Mouse (Mus musculus) lung, postnatal 4 days (tissue): ENCODE measurements around the gene Car5b.
A peak's percentile ranks its signal among the peaks of the same experiment; 100 is the strongest.

Experiments used
- DNase-seq, 2 experiments: peaks; one replicate each; pipeline ENCODE4 v3.0.0; 2021

Car5b gene

GRCm38 (mm10) chrX:163957803-163958466, 69.9 kb downstream of the Car5b start:
- peak; percentile 60 to 84 for DNase-seq

GRCm38 (mm10) chrX:163957381-163957780, 70.4 kb downstream of the Car5b start:
- DNase-seq: no peak

- DNase-seq: no peak
Observed at GRCm38 (mm10) chrX:163951618-163952017, 76.2 kb downstream of the Car5b start.

GRCm38 (mm10) chrX:163944381-163944780, 83.4 kb downstream of the Car5b start:
- no peak for DNase-seq

- DNase-seq: no peak
Observed at GRCm38 (mm10) chrX:163938587-163938986, 89.2 kb downstream of the Car5b start.

GRCm38 (mm10) chrX:163934731-163935130, 93.1 kb downstream of the Car5b start:
- no peak for DNase-seq

- DNase-seq: no peak
Observed at GRCm38 (mm10) chrX:163929550-163929949, 98.2 kb downstream of the Car5b start.
